Mouse (Mus musculus): ENCODE data around the gene Supt4a. TPM values are rescaled to one million over a fixed set of nuclear protein-coding genes. Genes with fewer than 3 reads are reported as not detected.

The Supt4a gene
- total RNA-seq, 2 experiments from 2014 or later: 47.9 to 49.9 TPM

- peak; percentile 76 for DNase-seq
These were observed 33.6 kb downstream of the Supt4a start for GRCm38 (mm10) chr11:87770989-87771388.

GRCm38 (mm10) chr11:87772354-87772753 lies 35.0 kb downstream of the Supt4a start:
- no peak for DNase-seq

GRCm38 (mm10) chr11:87778100-87778765 lies 40.9 kb downstream of the Supt4a start:
- DNase-seq: peak; percentile 56

GRCm38 (mm10) chr11:87778915-87779314 lies 41.6 kb downstream of the Supt4a start:
- no peak for DNase-seq

GRCm38 (mm10) chr11:87779392-87779791 lies 42.0 kb downstream of the Supt4a start:
- DNase-seq: no peak

- DNase-seq: no peak
These were observed 42.8 kb downstream of the Supt4a start for GRCm38 (mm10) chr11:87780130-87780529.

GRCm38 (mm10) chr11:87790088-87790487 lies 52.7 kb downstream of the Supt4a start:
- no peak for DNase-seq

Small RNA genes lying within 50 kb of the gene (microRNA-seq; reads per million reads assigned to microRNA genes)
- 0 reads per million in 2 experiments for gene Mir142
- gene Mir142b: 0 reads per million in 2 experiments

Other genes with a start within 250 kb of the Supt4a start
- not detected for gene Gm11492, start 170.9 kb upstream of the Supt4a start, total RNA-seq (2021)
- gene Sept4, start 168.6 kb upstream of the Supt4a start, total RNA-seq (2021): 10 to 100 TPM; 65.4 to 68.6 TPM
- gene Mtmr4, start 145.4 kb upstream of the Supt4a start, total RNA-seq (2021): 10 to 100 TPM; 15.2 TPM
- gene Hsf5, start 120.4 kb upstream of the Supt4a start, total RNA-seq (2021): under 1 TPM; 0.09 to 0.10 TPM
- gene Rnf43, start 74.8 kb upstream of the Supt4a start, total RNA-seq (2021): under 1 TPM; 0.36 to 0.95 TPM
- gene Tspoap1, start 23.0 kb downstream of the Supt4a start, total RNA-seq (2021): under 1 TPM in 1 of 2 experiments, not detected in 1; 0.07 TPM
- under 1 TPM; 0.14 to 0.33 TPM for gene Mpo, start 56.0 kb downstream of the Supt4a start, total RNA-seq (2021)
- not detected for gene Lpo, start 90.7 kb downstream of the Supt4a start, total RNA-seq (2021)
- gene Mks1, start 115.7 kb downstream of the Supt4a start, total RNA-seq (2021): 1 to 10 TPM; 5.6 to 5.7 TPM
- gene Epx, start 138.0 kb downstream of the Supt4a start, total RNA-seq (2021): not detected
- gene Olfr462, start 154.7 kb downstream of the Supt4a start, total RNA-seq (2021): not detected
- not detected for gene Olfr463, start 159.8 kb downstream of the Supt4a start, total RNA-seq (2021)
- gene Olfr464, start 183.4 kb downstream of the Supt4a start, total RNA-seq (2021): not detected
- gene Dynll2, start 250.0 kb downstream of the Supt4a start, total RNA-seq (2021): 100 to 1,000 TPM; 202 to 205 TPM